Mouse (Mus musculus): Measurements from ENCODE around the gene Fgf12.

Gene Fgf12

GRCm38 (mm10) chr16:28475553-28475952, 277.3 kb downstream of the Fgf12 start:
- no peak for DNase-seq (ENCODE audit: low read depth)

GRCm38 (mm10) chr16:28454821-28455220, 298.0 kb downstream of the Fgf12 start:
- DNase-seq (ENCODE audit: low read depth) = no peak

GRCm38 (mm10) chr16:28447114-28447455, 305.8 kb downstream of the Fgf12 start:
- no peak for DNase-seq (ENCODE audit: low read depth)

GRCm38 (mm10) chr16:28446334-28447113, 306.3 kb downstream of the Fgf12 start:
- DNase-seq (ENCODE audit: low read depth) = no peak

- DNase-seq (ENCODE audit: low read depth) = no peak
Measured at GRCm38 (mm10) chr16:28445800-28446333, 307.0 kb downstream of the Fgf12 start.

- no peak for DNase-seq (ENCODE audit: low read depth)
Measured at GRCm38 (mm10) chr16:28444993-28445799, 307.7 kb downstream of the Fgf12 start.

- DNase-seq (ENCODE audit: low read depth) = no peak
Measured at GRCm38 (mm10) chr16:28421617-28422016, 331.3 kb downstream of the Fgf12 start.

- no peak for DNase-seq (ENCODE audit: low read depth)
Measured at GRCm38 (mm10) chr16:28419693-28420299, 333.1 kb downstream of the Fgf12 start.

- no peak for DNase-seq (ENCODE audit: low read depth)
Measured at GRCm38 (mm10) chr16:28411210-28411817, 341.6 kb downstream of the Fgf12 start.

- no peak for DNase-seq (ENCODE audit: low read depth)
Measured at GRCm38 (mm10) chr16:28408294-28408693, 344.6 kb downstream of the Fgf12 start.

- no peak for DNase-seq (ENCODE audit: low read depth)
Measured at GRCm38 (mm10) chr16:28407892-28408291, 345.0 kb downstream of the Fgf12 start.

- DNase-seq (ENCODE audit: low read depth) = no peak
Measured at GRCm38 (mm10) chr16:28404156-28404555, 348.7 kb downstream of the Fgf12 start.

GRCm38 (mm10) chr16:28402701-28403100, 350.2 kb downstream of the Fgf12 start:
- no peak for DNase-seq (ENCODE audit: low read depth)

- no peak for DNase-seq (ENCODE audit: low read depth)
Measured at GRCm38 (mm10) chr16:28391283-28391682, 361.6 kb downstream of the Fgf12 start.

- no peak for DNase-seq (ENCODE audit: low read depth)
Measured at GRCm38 (mm10) chr16:28389114-28389513, 363.8 kb downstream of the Fgf12 start.

- no peak for DNase-seq (ENCODE audit: low read depth)
Measured at GRCm38 (mm10) chr16:28374790-28375189, 378.1 kb downstream of the Fgf12 start.

GRCm38 (mm10) chr16:28373311-28373710, 379.6 kb downstream of the Fgf12 start:
- DNase-seq (ENCODE audit: low read depth) = no peak

- DNase-seq (ENCODE audit: low read depth) = no peak
Measured at GRCm38 (mm10) chr16:28350624-28351023, 402.2 kb downstream of the Fgf12 start.

- no peak for DNase-seq (ENCODE audit: low read depth)
Measured at GRCm38 (mm10) chr16:28345323-28345722, 407.5 kb downstream of the Fgf12 start.

GRCm38 (mm10) chr16:28337930-28338329, 414.9 kb downstream of the Fgf12 start:
- no peak for DNase-seq (ENCODE audit: low read depth)

GRCm38 (mm10) chr16:28336700-28337099, 416.2 kb downstream of the Fgf12 start:
- no peak for DNase-seq (ENCODE audit: low read depth)

GRCm38 (mm10) chr16:28335025-28335424, 417.8 kb downstream of the Fgf12 start:
- no peak for DNase-seq (ENCODE audit: low read depth)
